Mouse (Mus musculus): ENCODE data around the gene Mrm3. TPM values are rescaled to one million over a fixed set of nuclear protein-coding genes. Genes with fewer than 3 reads are reported as not detected.

The Mrm3 gene
- polyA plus RNA-seq, 1 experiment = 17.8 TPM

GRCm38 (mm10) chr11:76262611-76263351 lies 19.3 kb downstream of the Mrm3 start:
- peaks cover 16% of the 10 kb centered on the region for H3K36me3 ChIP-seq (ENCODE audit: control insufficient read depth, insufficient read depth)
- TF ChIP-seq E2F4 (IDR thresholded peaks at IDR 0.05; ENCODE audit: insufficient read depth) = no peak
- no peaks in the 10 kb centered on the region for H3K27me3 ChIP-seq (ENCODE audit: control insufficient read depth, insufficient read depth, insufficient read length)
- no peak overlapping the region for H3ac ChIP-seq (ENCODE audit: control insufficient read depth, insufficient read length)
- no peak overlapping the region for H3K4me3 ChIP-seq
- H3K4me2 ChIP-seq (ENCODE audit: low read depth) = no peak overlapping the region
- no peaks in the 10 kb centered on the region for H3K79me2 ChIP-seq (ENCODE audit: control insufficient read depth, insufficient read depth)

- TF ChIP-seq SRF (IDR thresholded peaks at IDR 0.05; ENCODE audit: control insufficient read depth, insufficient read length, low read depth) (no peak), POLR2AphosphoS2 (IDR thresholded peaks at IDR 0.05; ENCODE audit: insufficient read length, low read depth) (no peak), REST (IDR thresholded peaks at IDR 0.05; ENCODE audit: insufficient read depth, insufficient read length) (no peak), USF1 (IDR thresholded peaks at IDR 0.05; ENCODE audit: low read depth) (no peak), CEBPB (IDR thresholded peaks at IDR 0.05; ENCODE audit: insufficient read depth, poor library complexity, severe bottlenecking) (no peak), MYOG (IDR thresholded peaks at IDR 0.05; ENCODE audit: control insufficient read depth in 1 of 3, insufficient read depth in 1 of 3, insufficient read length in 2 of 3, low read depth in 2 of 3) (no peak), TCF3 (IDR thresholded peaks at IDR 0.05; ENCODE audit: insufficient read length, low read depth) (no peak), TCF12 (IDR thresholded peaks at IDR 0.05; ENCODE audit: insufficient read depth, poor library complexity, severe bottlenecking) (no peak), MYOD1 (IDR thresholded peaks at IDR 0.05; ENCODE audit: control insufficient read depth in 1 of 3, insufficient read length in 2 of 3, low read depth in 2 of 3) (no peak), E2F4 (IDR thresholded peaks at IDR 0.05; ENCODE audit: insufficient read depth) (no peak), POLR2A (IDR thresholded peaks at IDR 0.05; ENCODE audit: insufficient read length, low read depth) (no peak)
- Histone ChIP-seq H3K4me2 (ENCODE audit: low read depth) (no peak overlapping the region), H3ac (ENCODE audit: control insufficient read depth, insufficient read length) (no peak overlapping the region), H3K79me2 (ENCODE audit: control insufficient read depth, insufficient read depth) (no peaks in the 10 kb centered on the region), H3K4me3 (no peak overlapping the region), H3K36me3 (ENCODE audit: control insufficient read depth, insufficient read depth) (peaks cover 9% of the 10 kb centered on the region), H3K27me3 (ENCODE audit: control insufficient read depth, insufficient read depth, insufficient read length) (no peaks in the 10 kb centered on the region)
Measured at GRCm38 (mm10) chr11:76267550-76267949, 24.0 kb downstream of the Mrm3 start.

- Histone ChIP-seq H3K4me2 (ENCODE audit: low read depth) (no peak overlapping the region), H3K79me2 (ENCODE audit: control insufficient read depth, insufficient read depth) (no peaks in the 10 kb centered on the region), H3K27me3 (ENCODE audit: control insufficient read depth, insufficient read depth, insufficient read length) (no peaks in the 10 kb centered on the region), H3K36me3 (ENCODE audit: control insufficient read depth, insufficient read depth) (peaks cover 9% of the 10 kb centered on the region), H3K4me3 (no peak overlapping the region), H3ac (ENCODE audit: control insufficient read depth, insufficient read length) (no peak overlapping the region)
- TF ChIP-seq MYOG (IDR thresholded peaks at IDR 0.05; ENCODE audit: control insufficient read depth in 1 of 3, insufficient read depth in 1 of 3, insufficient read length in 2 of 3, low read depth in 2 of 3) (no peak), TCF12 (IDR thresholded peaks at IDR 0.05; ENCODE audit: insufficient read depth, poor library complexity, severe bottlenecking) (no peak), REST (IDR thresholded peaks at IDR 0.05; ENCODE audit: insufficient read depth, insufficient read length) (no peak), E2F4 (IDR thresholded peaks at IDR 0.05; ENCODE audit: insufficient read depth) (no peak), POLR2A (IDR thresholded peaks at IDR 0.05; ENCODE audit: insufficient read length, low read depth) (no peak), MAX (IDR thresholded peaks at IDR 0.05; ENCODE audit: low read depth) (no peak), POLR2AphosphoS2 (IDR thresholded peaks at IDR 0.05; ENCODE audit: insufficient read length, low read depth) (no peak), SRF (IDR thresholded peaks at IDR 0.05; ENCODE audit: control insufficient read depth, insufficient read length, low read depth) (no peak), CEBPB (IDR thresholded peaks at IDR 0.05; ENCODE audit: insufficient read depth, poor library complexity, severe bottlenecking) (no peak), MYOD1 (IDR thresholded peaks at IDR 0.05; ENCODE audit: control insufficient read depth in 1 of 3, insufficient read length in 2 of 3, low read depth in 2 of 3) (no peak), TCF3 (IDR thresholded peaks at IDR 0.05; ENCODE audit: insufficient read length, low read depth) (no peak), USF1 (IDR thresholded peaks at IDR 0.05; ENCODE audit: low read depth) (no peak)
Measured at GRCm38 (mm10) chr11:76268001-76268459, 24.5 kb downstream of the Mrm3 start.

GRCm38 (mm10) chr11:76268521-76269065 lies 25.1 kb downstream of the Mrm3 start:
- no peak overlapping the region for H3K4me3 ChIP-seq
- no peak for TF ChIP-seq E2F4 (IDR thresholded peaks at IDR 0.05; ENCODE audit: insufficient read depth)
- TF ChIP-seq TCF12 (IDR thresholded peaks at IDR 0.05; ENCODE audit: insufficient read depth, poor library complexity, severe bottlenecking) = no peak
- no peak for TF ChIP-seq USF1 (IDR thresholded peaks at IDR 0.05; ENCODE audit: low read depth)
- no peak for TF ChIP-seq REST (IDR thresholded peaks at IDR 0.05; ENCODE audit: insufficient read depth, insufficient read length)
- TF ChIP-seq TCF3 (IDR thresholded peaks at IDR 0.05; ENCODE audit: insufficient read length, low read depth) = no peak
- H3K79me2 ChIP-seq (ENCODE audit: control insufficient read depth, insufficient read depth) = no peaks in the 10 kb centered on the region

GRCm38 (mm10) chr11:76272440-76272839 lies 28.9 kb downstream of the Mrm3 start:
- no peak for TF ChIP-seq CEBPB (IDR thresholded peaks at IDR 0.05; ENCODE audit: insufficient read depth, poor library complexity, severe bottlenecking)
- TF ChIP-seq MYOG (IDR thresholded peaks at IDR 0.05; ENCODE audit: control insufficient read depth in 1 of 3, insufficient read depth in 1 of 3, insufficient read length in 2 of 3, low read depth in 2 of 3) = no peak
- TF ChIP-seq MAX (IDR thresholded peaks at IDR 0.05; ENCODE audit: low read depth) = no peak
- TF ChIP-seq MYOD1 (IDR thresholded peaks at IDR 0.05; ENCODE audit: control insufficient read depth in 1 of 3, insufficient read length in 2 of 3, low read depth in 2 of 3) = no peak
- no peak for TF ChIP-seq REST (IDR thresholded peaks at IDR 0.05; ENCODE audit: insufficient read depth, insufficient read length)
- TF ChIP-seq TCF12 (IDR thresholded peaks at IDR 0.05; ENCODE audit: insufficient read depth, poor library complexity, severe bottlenecking) = no peak
- TF ChIP-seq USF1 (IDR thresholded peaks at IDR 0.05; ENCODE audit: low read depth) = no peak
- no peak for TF ChIP-seq E2F4 (IDR thresholded peaks at IDR 0.05; ENCODE audit: insufficient read depth)
- no peak for TF ChIP-seq SRF (IDR thresholded peaks at IDR 0.05; ENCODE audit: control insufficient read depth, insufficient read length, low read depth)
- no peak for TF ChIP-seq POLR2AphosphoS2 (IDR thresholded peaks at IDR 0.05; ENCODE audit: insufficient read length, low read depth)
- peaks cover 9% of the 10 kb centered on the region for H3K36me3 ChIP-seq (ENCODE audit: control insufficient read depth, insufficient read depth)
- no peak overlapping the region for H3K4me2 ChIP-seq (ENCODE audit: low read depth)
- no peak overlapping the region for H3ac ChIP-seq (ENCODE audit: control insufficient read depth, insufficient read length)
- no peaks in the 10 kb centered on the region for H3K79me2 ChIP-seq (ENCODE audit: control insufficient read depth, insufficient read depth)
- no peaks in the 10 kb centered on the region for H3K27me3 ChIP-seq (ENCODE audit: control insufficient read depth, insufficient read depth, insufficient read length)
- H3K4me3 ChIP-seq = no peak overlapping the region

More at GRCm38 (mm10) chr11:76268521-76269065, 25.1 kb downstream of the Mrm3 start:
- no peaks in the 10 kb centered on the region for H3K27me3 ChIP-seq (ENCODE audit: control insufficient read depth, insufficient read depth, insufficient read length)
- H3K4me2 ChIP-seq (ENCODE audit: low read depth) = no peak overlapping the region
- peaks cover 11% of the 10 kb centered on the region for H3K36me3 ChIP-seq (ENCODE audit: control insufficient read depth, insufficient read depth)
- H3ac ChIP-seq (ENCODE audit: control insufficient read depth, insufficient read length) = no peak overlapping the region
